Mouse (Mus musculus): ENCODE results near the gene Mapk10. TPM values are rescaled to one million over a fixed set of nuclear protein-coding genes. Genes with fewer than 3 reads are reported as not detected.

The Mapk10 gene
- total RNA-seq, 2 experiments from 2014 or later, result 14.5 to 18.6 TPM

- no peak for DNase-seq (ENCODE audit: low spot score in 2 of 2)
Observed at GRCm38 (mm10) chr5:103072200-103072825, 138.8 kb downstream of the Mapk10 start.

- DNase-seq (ENCODE audit: low spot score in 2 of 2), result no peak
Observed at GRCm38 (mm10) chr5:103071006-103071612, 140.0 kb downstream of the Mapk10 start.

- DNase-seq (ENCODE audit: low spot score in 2 of 2), result no peak
Observed at GRCm38 (mm10) chr5:103050319-103050916, 160.7 kb downstream of the Mapk10 start.

- no peak for DNase-seq (ENCODE audit: low spot score in 2 of 2)
Observed at GRCm38 (mm10) chr5:103048011-103048410, 163.1 kb downstream of the Mapk10 start.

GRCm38 (mm10) chr5:103037752-103038151 lies 173.4 kb downstream of the Mapk10 start:
- DNase-seq (ENCODE audit: low spot score in 2 of 2), result no peak

- no peak for DNase-seq (ENCODE audit: low spot score in 2 of 2)
Observed at GRCm38 (mm10) chr5:103028940-103029621, 182.1 kb downstream of the Mapk10 start.

- no peak for DNase-seq (ENCODE audit: low spot score in 2 of 2)
Observed at GRCm38 (mm10) chr5:103022504-103023172, 188.5 kb downstream of the Mapk10 start.

- no peak for DNase-seq (ENCODE audit: low spot score in 2 of 2)
Observed at GRCm38 (mm10) chr5:103021479-103021878, 189.7 kb downstream of the Mapk10 start.

- no peak for DNase-seq (ENCODE audit: low spot score in 2 of 2)
Observed at GRCm38 (mm10) chr5:103020954-103021353, 190.2 kb downstream of the Mapk10 start.

- DNase-seq (ENCODE audit: low spot score in 2 of 2), result no peak
Observed at GRCm38 (mm10) chr5:103020127-103020526, 191.0 kb downstream of the Mapk10 start.

GRCm38 (mm10) chr5:103017637-103018036 lies 193.5 kb downstream of the Mapk10 start:
- no peak for DNase-seq (ENCODE audit: low spot score in 2 of 2)

GRCm38 (mm10) chr5:103014309-103014708 lies 196.8 kb downstream of the Mapk10 start:
- no peak for DNase-seq (ENCODE audit: low spot score in 2 of 2)

GRCm38 (mm10) chr5:103008894-103009293 lies 202.2 kb downstream of the Mapk10 start:
- no peak for DNase-seq (ENCODE audit: low spot score in 2 of 2)

- DNase-seq (ENCODE audit: low spot score in 2 of 2), result no peak
Observed at GRCm38 (mm10) chr5:103002116-103002515, 209.0 kb downstream of the Mapk10 start.

- no peak for DNase-seq (ENCODE audit: low spot score in 2 of 2)
Observed at GRCm38 (mm10) chr5:103000572-103000971, 210.6 kb downstream of the Mapk10 start.

GRCm38 (mm10) chr5:102998524-102998923 lies 212.6 kb downstream of the Mapk10 start:
- DNase-seq (ENCODE audit: low spot score in 2 of 2), result no peak

GRCm38 (mm10) chr5:102997907-102998306 lies 213.2 kb downstream of the Mapk10 start:
- DNase-seq (ENCODE audit: low spot score in 2 of 2), result no peak

GRCm38 (mm10) chr5:102996331-102996730 lies 214.8 kb downstream of the Mapk10 start:
- no peak for DNase-seq (ENCODE audit: low spot score in 2 of 2)

- no peak for DNase-seq (ENCODE audit: low spot score in 2 of 2)
Observed at GRCm38 (mm10) chr5:102995928-102996327, 215.2 kb downstream of the Mapk10 start.

GRCm38 (mm10) chr5:102993951-102994350 lies 217.2 kb downstream of the Mapk10 start:
- no peak for DNase-seq (ENCODE audit: low spot score in 2 of 2)

- no peak for DNase-seq (ENCODE audit: low spot score in 2 of 2)
Observed at GRCm38 (mm10) chr5:102991691-102992090, 219.4 kb downstream of the Mapk10 start.
